Mouse (Mus musculus): ENCODE measurements around the gene Acer2. TPM values are rescaled to one million over a fixed set of nuclear protein-coding genes. Genes with fewer than 3 reads are reported as not detected.

Gene Acer2
- polyA plus RNA-seq, 1 experiment from 2014 or later = 37.2 TPM

- Histone ChIP-seq H3K9ac (ENCODE audit: low read length) (no peak overlapping the region), H3K4me1 (replicated peaks; ENCODE audit: control insufficient read depth, insufficient read depth, low read length) (no peaks in the 10 kb centered on the region), H3K27ac (ENCODE audit: low read length) (no peak overlapping the region), H3K4me2 (ENCODE audit: low read depth, low read length) (no peak overlapping the region), H3K9me3 (ENCODE audit: control insufficient read depth, low read length) (no peaks in the 10 kb centered on the region), H3K36me3 (ENCODE audit: control insufficient read depth, insufficient read depth, low read length) (no peaks in the 10 kb centered on the region), H3K27me3 (ENCODE audit: control insufficient read depth, insufficient read depth, low read depth, low read length) (no peaks in the 10 kb centered on the region), H3K4me3 (ENCODE audit: low read length) (no peak overlapping the region)
- WGBS = 83% methylated on average over 6 of the region's 6 CpGs
- ATAC-seq (ENCODE audit: low read depth) = no peak
Observed at GRCm38 (mm10) chr4:86933026-86933425, 58.8 kb downstream of the Acer2 start.

- no peaks in the 10 kb centered on the region for H3K36me3 ChIP-seq (ENCODE audit: control insufficient read depth, insufficient read depth, low read length)
- H3K4me1 ChIP-seq (replicated peaks; ENCODE audit: control insufficient read depth, insufficient read depth, low read length) = no peaks in the 10 kb centered on the region
- 85% methylated on average over 9 of the region's 9 CpGs for WGBS
- no peak overlapping the region for H3K9ac ChIP-seq (ENCODE audit: low read length)
- no peak overlapping the region for H3K4me3 ChIP-seq (ENCODE audit: low read length)
- H3K4me2 ChIP-seq (ENCODE audit: low read depth, low read length) = no peak overlapping the region
- ATAC-seq (ENCODE audit: low read depth) = no peak
- no peak overlapping the region for H3K27ac ChIP-seq (ENCODE audit: low read length)
- H3K27me3 ChIP-seq (ENCODE audit: control insufficient read depth, insufficient read depth, low read depth, low read length) = no peaks in the 10 kb centered on the region
- no peaks in the 10 kb centered on the region for H3K9me3 ChIP-seq (ENCODE audit: control insufficient read depth, low read length)
Observed at GRCm38 (mm10) chr4:86936217-86936616, 62.0 kb downstream of the Acer2 start.

GRCm38 (mm10) chr4:86936706-86937105, 62.5 kb downstream of the Acer2 start:
- no peaks in the 10 kb centered on the region for H3K9me3 ChIP-seq (ENCODE audit: control insufficient read depth, low read length)
- H3K4me3 ChIP-seq (ENCODE audit: low read length) = no peak overlapping the region
- no peaks in the 10 kb centered on the region for H3K27me3 ChIP-seq (ENCODE audit: control insufficient read depth, insufficient read depth, low read depth, low read length)
- ATAC-seq (ENCODE audit: low read depth) = no peak
- H3K4me1 ChIP-seq (replicated peaks; ENCODE audit: control insufficient read depth, insufficient read depth, low read length) = no peaks in the 10 kb centered on the region
- no peaks in the 10 kb centered on the region for H3K36me3 ChIP-seq (ENCODE audit: control insufficient read depth, insufficient read depth, low read length)
- no peak overlapping the region for H3K9ac ChIP-seq (ENCODE audit: low read length)
- no peak overlapping the region for H3K4me2 ChIP-seq (ENCODE audit: low read depth, low read length)
- 47% methylated on average over 3 of the region's 3 CpGs for WGBS
- H3K27ac ChIP-seq (ENCODE audit: low read length) = no peak overlapping the region

- WGBS = 76% methylated on average over 6 of the region's 6 CpGs
- no peak overlapping the region for H3K9ac ChIP-seq (ENCODE audit: low read length)
- ATAC-seq (ENCODE audit: low read depth) = no peak
- no peaks in the 10 kb centered on the region for H3K36me3 ChIP-seq (ENCODE audit: control insufficient read depth, insufficient read depth, low read length)
- H3K4me2 ChIP-seq (ENCODE audit: low read depth, low read length) = no peak overlapping the region
- no peaks in the 10 kb centered on the region for H3K27me3 ChIP-seq (ENCODE audit: control insufficient read depth, insufficient read depth, low read depth, low read length)
- H3K9me3 ChIP-seq (ENCODE audit: control insufficient read depth, low read length) = no peaks in the 10 kb centered on the region
- H3K4me3 ChIP-seq (ENCODE audit: low read length) = no peak overlapping the region
- H3K4me1 ChIP-seq (replicated peaks; ENCODE audit: control insufficient read depth, insufficient read depth, low read length) = no peaks in the 10 kb centered on the region
- no peak overlapping the region for H3K27ac ChIP-seq (ENCODE audit: low read length)
Observed at GRCm38 (mm10) chr4:86942656-86943055, 68.5 kb downstream of the Acer2 start.

- Histone ChIP-seq H3K4me2 (ENCODE audit: low read depth, low read length) (no peak overlapping the region), H3K4me1 (replicated peaks; ENCODE audit: control insufficient read depth, insufficient read depth, low read length) (no peaks in the 10 kb centered on the region), H3K9me3 (ENCODE audit: control insufficient read depth, low read length) (no peaks in the 10 kb centered on the region), H3K4me3 (ENCODE audit: low read length) (no peak overlapping the region), H3K36me3 (ENCODE audit: control insufficient read depth, insufficient read depth, low read length) (no peaks in the 10 kb centered on the region), H3K9ac (ENCODE audit: low read length) (no peak overlapping the region), H3K27ac (ENCODE audit: low read length) (no peak overlapping the region), H3K27me3 (ENCODE audit: control insufficient read depth, insufficient read depth, low read depth, low read length) (no peaks in the 10 kb centered on the region)
- WGBS = 41% methylated on average over 6 of the region's 6 CpGs
- no peak for ATAC-seq (ENCODE audit: low read depth)
Observed at GRCm38 (mm10) chr4:86943296-86943695, 69.1 kb downstream of the Acer2 start.

GRCm38 (mm10) chr4:86948794-86949193, 74.6 kb downstream of the Acer2 start:
- Histone ChIP-seq H3K4me2 (ENCODE audit: low read depth, low read length) (no peak overlapping the region), H3K27me3 (ENCODE audit: control insufficient read depth, insufficient read depth, low read depth, low read length) (no peaks in the 10 kb centered on the region), H3K4me1 (replicated peaks; ENCODE audit: control insufficient read depth, insufficient read depth, low read length) (no peaks in the 10 kb centered on the region), H3K9ac (ENCODE audit: low read length) (no peak overlapping the region), H3K27ac (ENCODE audit: low read length) (no peak overlapping the region), H3K4me3 (ENCODE audit: low read length) (no peak overlapping the region), H3K9me3 (ENCODE audit: control insufficient read depth, low read length) (no peaks in the 10 kb centered on the region), H3K36me3 (ENCODE audit: control insufficient read depth, insufficient read depth, low read length) (no peaks in the 10 kb centered on the region)
- WGBS = 68% methylated on average over 1 of the region's 1 CpGs
- no peak for ATAC-seq (ENCODE audit: low read depth)

GRCm38 (mm10) chr4:86953519-86953918, 79.3 kb downstream of the Acer2 start:
- no peak overlapping the region for H3K27ac ChIP-seq (ENCODE audit: low read length)
- no peaks in the 10 kb centered on the region for H3K9me3 ChIP-seq (ENCODE audit: control insufficient read depth, low read length)
- H3K4me3 ChIP-seq (ENCODE audit: low read length) = no peak overlapping the region
- H3K27me3 ChIP-seq (ENCODE audit: control insufficient read depth, insufficient read depth, low read depth, low read length) = no peaks in the 10 kb centered on the region
- H3K4me1 ChIP-seq (replicated peaks; ENCODE audit: control insufficient read depth, insufficient read depth, low read length) = no peaks in the 10 kb centered on the region
- no peak overlapping the region for H3K4me2 ChIP-seq (ENCODE audit: low read depth, low read length)
- ATAC-seq (ENCODE audit: low read depth) = no peak
- WGBS = 43% methylated on average over 5 of the region's 5 CpGs
- H3K9ac ChIP-seq (ENCODE audit: low read length) = no peak overlapping the region
- H3K36me3 ChIP-seq (ENCODE audit: control insufficient read depth, insufficient read depth, low read length) = no peaks in the 10 kb centered on the region

GRCm38 (mm10) chr4:86955448-86955847, 81.3 kb downstream of the Acer2 start:
- Histone ChIP-seq H3K4me1 (replicated peaks; ENCODE audit: control insufficient read depth, insufficient read depth, low read length) (no peaks in the 10 kb centered on the region), H3K27me3 (ENCODE audit: control insufficient read depth, insufficient read depth, low read depth, low read length) (no peaks in the 10 kb centered on the region), H3K4me3 (ENCODE audit: low read length) (no peak overlapping the region), H3K9me3 (ENCODE audit: control insufficient read depth, low read length) (no peaks in the 10 kb centered on the region), H3K4me2 (ENCODE audit: low read depth, low read length) (no peak overlapping the region), H3K9ac (ENCODE audit: low read length) (no peak overlapping the region), H3K27ac (ENCODE audit: low read length) (no peak overlapping the region), H3K36me3 (ENCODE audit: control insufficient read depth, insufficient read depth, low read length) (no peaks in the 10 kb centered on the region)
- ATAC-seq (ENCODE audit: low read depth) = no peak
- WGBS = 34% methylated on average over 4 of the region's 4 CpGs

- ATAC-seq (ENCODE audit: low read depth) = peak; percentile 52; the same call in 1 of the 2 replicates
- Histone ChIP-seq H3K4me1 (replicated peaks; ENCODE audit: control insufficient read depth, insufficient read depth, low read length) (no peaks in the 10 kb centered on the region), H3K9me3 (ENCODE audit: control insufficient read depth, low read length) (no peaks in the 10 kb centered on the region), H3K4me2 (ENCODE audit: low read depth, low read length) (no peak overlapping the region), H3K36me3 (ENCODE audit: control insufficient read depth, insufficient read depth, low read length) (no peaks in the 10 kb centered on the region), H3K4me3 (ENCODE audit: low read length) (no peak overlapping the region), H3K27ac (ENCODE audit: low read length) (no peak overlapping the region), H3K9ac (ENCODE audit: low read length) (no peak overlapping the region), H3K27me3 (ENCODE audit: control insufficient read depth, insufficient read depth, low read depth, low read length) (no peaks in the 10 kb centered on the region)
- 37% methylated on average over 14 of the region's 14 CpGs for WGBS
Observed at GRCm38 (mm10) chr4:86957576-86958411, 83.6 kb downstream of the Acer2 start.
